Mouse (Mus musculus): ENCODE results near the gene Prss56.

Prss56 gene

DNA sequence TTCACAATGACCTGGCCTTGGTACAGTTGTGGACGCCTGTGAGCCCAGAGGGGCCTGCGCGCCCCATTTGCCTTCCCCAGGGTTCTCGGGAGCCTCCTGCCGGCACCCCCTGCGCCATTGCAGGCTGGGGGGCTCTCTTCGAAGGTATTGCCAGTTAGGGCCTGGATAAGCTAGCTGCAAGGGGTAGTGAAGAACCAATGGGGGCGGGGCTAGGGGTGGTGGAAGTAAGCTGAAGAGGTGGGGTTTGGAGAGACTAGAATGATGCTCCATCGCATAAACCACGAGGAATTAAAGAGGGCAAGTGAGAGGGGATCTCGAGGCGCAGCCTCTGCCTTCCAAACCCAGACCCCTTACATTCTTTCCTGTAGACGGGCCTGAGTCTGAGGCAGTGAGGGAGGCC is 2.4 kb downstream of the Prss56 start:
- no peak for DNase-seq (ENCODE audit: low spot score)

DNA sequence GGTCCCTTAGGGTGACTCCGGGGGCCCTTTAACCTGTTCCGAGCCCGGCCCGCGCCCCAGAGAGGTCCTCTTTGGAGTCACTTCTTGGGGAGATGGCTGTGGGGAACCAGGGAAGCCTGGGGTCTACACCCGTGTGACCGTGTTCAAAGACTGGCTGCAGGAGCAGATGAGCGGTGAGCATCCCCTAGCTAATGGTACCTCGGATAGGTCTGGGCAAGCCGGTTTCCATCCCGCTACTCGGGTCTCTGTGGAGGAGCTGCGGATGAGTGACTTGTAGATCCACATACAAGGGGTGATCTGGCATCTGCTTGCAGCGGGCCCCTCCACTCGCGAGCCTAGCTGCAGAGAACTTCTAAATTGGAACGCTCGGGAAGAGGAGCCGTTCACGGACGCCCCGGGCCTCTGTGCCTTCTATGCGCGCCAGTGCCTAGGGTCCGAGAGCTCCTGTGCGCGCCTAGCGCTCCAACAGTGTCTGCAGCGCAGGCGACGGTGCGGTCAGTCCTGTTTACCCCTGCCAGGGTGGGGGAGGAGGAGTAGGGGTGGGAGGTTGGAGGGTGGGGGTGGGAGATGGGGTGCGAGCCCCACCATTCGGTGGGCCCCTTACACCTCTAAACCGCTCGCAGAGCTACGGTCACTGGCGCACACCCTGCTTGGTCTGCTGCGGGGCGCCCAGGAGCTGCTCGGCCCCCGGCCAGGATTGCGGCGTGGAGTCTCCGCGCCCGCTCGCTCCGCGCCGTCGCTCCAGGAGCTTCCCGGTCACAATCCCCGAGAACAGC is 3.3 kb downstream of the Prss56 start:
- DNase-seq (ENCODE audit: low spot score): no peak

DNA sequence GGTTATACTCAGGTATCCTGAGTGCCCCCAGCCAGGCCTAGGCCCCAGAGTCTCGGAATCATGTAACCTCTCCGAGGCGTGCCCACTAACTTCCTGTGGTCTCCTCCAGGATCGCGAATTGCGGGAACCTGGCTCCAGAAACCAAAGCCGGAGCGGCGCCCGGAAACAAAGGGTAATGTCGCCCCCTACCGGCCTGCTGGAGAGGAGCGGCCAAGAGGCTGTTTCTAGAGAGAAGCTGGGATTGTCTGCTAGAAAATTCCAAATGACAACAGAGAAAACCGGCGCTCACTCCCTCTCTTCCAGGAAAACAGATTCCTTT is 3.9 kb downstream of the Prss56 start:
- DNase-seq (ENCODE audit: low spot score): peak; percentile 38

DNA sequence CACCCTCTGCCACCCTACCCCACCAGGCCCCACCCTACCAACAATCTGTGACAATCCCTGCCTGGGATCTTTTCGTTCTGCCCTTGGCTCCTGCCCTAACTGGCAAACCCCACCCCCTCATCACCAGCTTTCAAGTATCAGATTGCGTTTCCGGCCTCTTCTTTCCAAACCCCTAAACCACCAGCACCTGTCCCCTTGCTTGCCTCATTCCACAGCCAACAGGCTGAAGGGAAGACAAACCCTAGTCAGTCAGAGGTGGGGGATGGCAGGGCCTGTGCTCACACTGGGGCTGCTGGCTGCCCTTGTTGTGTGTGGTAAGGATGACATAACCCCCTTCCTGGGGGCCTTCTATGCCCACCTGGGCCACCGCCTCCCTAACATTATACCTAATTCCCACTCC is 7.3 kb downstream of the Prss56 start, which contains the start of gene Chrnd:
Chrnd (plus strand) TSS at position 179 of the 400 bp plus-strand sequence.
- no peak for DNase-seq (ENCODE audit: low spot score)

DNA sequence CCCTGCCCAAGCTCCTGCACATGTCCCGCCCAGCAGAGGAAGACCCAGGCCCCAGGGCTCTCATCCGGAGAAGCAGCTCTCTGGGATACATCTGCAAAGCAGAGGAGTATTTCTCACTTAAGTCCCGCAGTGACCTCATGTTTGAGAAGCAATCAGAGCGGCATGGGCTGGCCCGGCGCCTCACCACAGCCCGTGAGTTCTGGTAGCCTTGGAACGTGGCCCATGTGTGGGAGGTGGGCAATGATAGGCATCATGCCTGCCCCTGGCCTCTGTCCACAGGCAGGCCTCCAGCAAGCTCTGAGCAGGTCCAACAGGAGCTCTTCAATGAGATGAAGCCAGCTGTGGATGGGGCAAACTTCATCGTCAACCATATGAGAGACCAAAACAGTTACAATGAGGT is 14.2 kb downstream of the Prss56 start:
- DNase-seq (ENCODE audit: low spot score): no peak

DNA sequence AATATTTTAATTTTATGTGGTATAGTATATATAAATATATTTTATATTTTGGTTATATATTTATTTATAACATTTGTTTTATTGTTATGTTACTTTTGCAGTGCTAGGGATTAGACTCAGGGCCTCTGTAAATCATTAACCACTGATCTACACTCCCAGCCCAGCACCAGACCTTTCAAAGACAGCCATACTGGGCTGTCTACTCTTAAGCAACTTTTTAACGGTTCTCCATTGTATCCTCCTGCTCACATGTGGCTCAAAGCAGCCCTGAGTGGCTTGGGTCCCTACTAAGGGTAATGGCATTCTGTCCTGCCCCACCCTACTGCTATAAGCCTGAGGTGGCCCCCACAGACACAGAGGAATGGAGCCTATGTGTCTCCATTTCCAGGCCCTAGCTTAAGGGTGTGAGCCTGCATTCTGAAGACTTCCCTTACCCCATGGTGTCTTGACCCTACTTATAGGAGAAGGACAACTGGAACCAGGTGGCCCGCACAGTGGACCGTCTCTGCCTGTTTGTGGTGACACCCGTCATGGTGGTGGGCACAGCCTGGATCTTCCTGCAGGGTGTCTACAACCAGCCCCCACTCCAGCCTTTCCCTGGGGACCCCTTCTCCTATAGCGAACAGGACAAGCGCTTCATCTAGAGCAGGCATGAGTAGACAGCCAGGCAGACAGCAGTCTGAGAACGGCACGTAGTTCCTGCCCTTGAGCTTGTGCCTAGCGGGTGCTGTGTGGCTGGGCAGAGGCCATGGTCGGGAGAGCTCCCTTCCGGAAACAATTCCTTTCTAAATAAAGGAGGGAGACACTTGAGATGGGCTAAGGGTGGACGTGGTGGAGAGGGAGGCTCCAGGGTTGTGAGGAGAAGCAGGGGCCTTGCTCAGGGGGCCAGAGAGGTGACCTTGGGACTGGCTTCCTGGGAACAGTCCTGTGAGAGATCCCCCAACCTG is 15.3 kb downstream of the Prss56 start:
- no peak for DNase-seq (ENCODE audit: low spot score)

DNA sequence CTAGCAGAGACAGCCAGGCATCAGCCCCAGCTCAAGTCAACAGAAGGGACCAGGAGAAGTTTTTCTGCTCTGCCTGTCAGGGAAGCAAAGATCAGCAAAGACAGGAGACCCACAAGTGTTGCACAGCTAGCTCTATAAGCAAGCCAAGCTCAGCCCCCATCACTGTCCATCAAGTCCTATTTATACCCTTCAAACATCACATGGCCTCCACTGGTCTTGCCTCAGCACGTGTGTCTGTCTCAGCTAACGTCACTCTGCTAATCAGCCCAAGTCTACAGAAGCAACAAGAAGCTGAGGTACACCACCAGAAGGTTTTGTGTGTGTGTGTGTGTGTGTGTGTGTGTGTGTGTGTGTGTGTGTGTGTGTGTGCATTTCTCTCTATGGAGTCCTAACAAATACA is 17.7 kb downstream of the Prss56 start:
- DNase-seq (ENCODE audit: low spot score): no peak

DNA sequence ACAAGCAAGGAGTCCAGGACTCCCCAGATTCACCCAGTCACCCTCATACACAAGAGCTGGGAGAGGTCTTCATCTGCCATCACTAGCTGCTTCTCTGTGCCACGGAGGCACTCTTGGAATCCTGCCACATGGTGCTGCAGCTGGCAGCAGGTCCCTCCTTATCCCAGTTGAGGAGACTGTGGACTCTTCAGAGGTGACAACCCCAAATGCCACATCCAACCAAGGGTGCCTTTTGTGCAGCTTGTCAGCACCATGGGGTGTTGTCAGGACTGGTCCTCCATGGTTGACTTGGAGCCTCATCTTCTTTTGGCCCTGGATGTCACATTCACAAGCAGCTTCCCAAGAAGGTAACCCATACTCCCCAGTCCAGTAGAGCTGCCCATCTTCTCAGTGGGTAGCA is 18.7 kb downstream of the Prss56 start:
- DNase-seq (ENCODE audit: low spot score): no peak

DNA sequence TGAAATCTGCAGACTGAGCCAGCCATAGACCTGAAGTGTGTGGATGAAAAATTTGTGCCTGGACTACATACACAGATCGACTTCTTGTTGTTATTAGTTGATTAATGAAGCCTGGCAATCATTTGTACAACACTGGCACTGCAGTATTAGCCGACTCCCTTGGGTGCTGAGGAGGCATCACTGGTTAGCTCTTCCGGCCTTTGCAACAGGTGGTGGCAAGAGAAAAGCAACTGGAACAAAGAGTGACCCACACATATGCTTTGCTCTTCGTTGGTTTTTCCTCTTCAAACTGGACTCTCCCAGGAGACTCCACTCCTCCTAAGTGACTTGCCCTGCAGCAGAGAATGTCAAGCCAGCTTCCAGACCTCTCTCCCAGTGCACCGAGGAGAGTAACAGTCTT is 20.7 kb downstream of the Prss56 start:
- DNase-seq (ENCODE audit: low spot score): no peak

DNA sequence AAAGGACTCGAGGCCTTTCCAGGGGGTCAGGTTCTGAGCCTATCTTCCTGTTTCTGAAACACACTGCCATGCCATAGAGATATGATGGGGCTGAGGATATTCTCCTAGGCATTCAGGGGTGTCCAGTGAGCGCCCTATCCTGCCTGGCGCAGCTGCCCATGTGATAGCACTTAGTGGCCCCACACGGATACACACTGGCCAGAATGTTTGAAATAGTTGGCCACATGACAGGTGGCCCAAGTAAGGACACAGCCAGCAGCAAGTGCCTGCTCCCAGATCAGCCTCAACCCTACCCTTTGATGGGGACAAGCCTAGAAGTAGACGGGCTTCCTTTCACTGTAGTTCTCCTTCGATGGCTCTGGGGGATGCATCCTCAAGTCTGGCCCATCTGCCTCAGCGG is 21.4 kb downstream of the Prss56 start, which contains the start of gene Chrng:
Chrng (plus strand) TSS at position 193 of the 400 bp plus-strand sequence.
- no peak for DNase-seq (ENCODE audit: low spot score)

DNA sequence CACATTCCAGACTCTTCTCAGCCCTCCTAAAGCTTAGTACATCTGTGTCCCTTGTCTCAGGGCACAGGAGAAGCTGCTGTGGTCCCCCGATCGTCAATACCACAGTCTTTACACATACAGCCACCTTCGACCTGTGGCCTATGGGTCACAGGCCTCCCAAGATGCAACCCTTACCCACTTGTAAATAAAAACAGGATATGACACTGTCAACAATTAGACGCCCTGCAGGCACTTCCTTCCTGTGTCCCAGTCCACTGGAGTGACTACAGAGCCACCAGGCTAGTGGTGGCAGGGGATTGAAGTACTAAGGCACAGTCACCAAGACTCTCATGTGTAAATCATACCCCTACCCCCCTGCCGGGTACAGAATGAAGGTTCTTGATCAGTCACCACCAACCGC is 21.9 kb downstream of the Prss56 start:
- DNase-seq (ENCODE audit: low spot score): no peak

DNA sequence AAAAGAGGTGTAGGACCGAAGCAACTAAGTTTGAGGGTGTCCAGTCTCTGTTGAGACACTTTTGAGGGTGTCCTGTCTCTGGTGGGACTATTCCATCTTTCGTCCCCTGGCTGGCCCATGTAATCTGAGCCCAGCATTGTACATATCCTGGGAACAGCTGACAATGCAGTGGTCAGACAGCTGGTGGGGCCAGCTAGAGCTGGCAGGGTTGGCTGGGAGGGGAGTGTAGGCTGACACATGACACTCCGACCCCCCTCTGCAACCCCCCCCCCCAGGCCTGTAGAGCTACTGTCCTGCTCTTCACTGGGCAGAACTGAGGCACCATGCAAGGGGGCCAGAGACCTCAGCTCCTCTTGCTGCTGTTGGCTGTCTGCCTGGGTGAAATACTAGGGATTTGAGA is 22.4 kb downstream of the Prss56 start:
- DNase-seq (ENCODE audit: low spot score): no peak

DNA sequence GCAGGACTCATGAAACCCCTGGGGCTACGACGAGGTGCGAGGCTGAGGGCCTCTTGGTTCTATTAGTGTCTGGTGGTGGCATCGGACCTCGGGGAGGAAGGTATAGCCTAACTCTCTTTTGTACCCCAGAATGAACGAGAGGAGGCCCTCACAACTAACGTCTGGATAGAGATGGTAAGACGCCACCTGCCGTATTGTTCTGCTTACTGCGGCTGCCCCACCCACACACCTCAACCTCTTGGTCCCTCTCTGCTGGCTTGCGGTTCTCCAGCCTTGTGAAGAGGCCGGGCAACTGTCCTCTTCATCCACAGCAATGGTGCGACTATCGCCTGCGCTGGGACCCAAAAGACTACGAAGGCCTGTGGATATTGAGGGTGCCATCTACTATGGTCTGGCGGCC is 23.2 kb downstream of the Prss56 start:
- DNase-seq (ENCODE audit: low spot score): no peak

DNA sequence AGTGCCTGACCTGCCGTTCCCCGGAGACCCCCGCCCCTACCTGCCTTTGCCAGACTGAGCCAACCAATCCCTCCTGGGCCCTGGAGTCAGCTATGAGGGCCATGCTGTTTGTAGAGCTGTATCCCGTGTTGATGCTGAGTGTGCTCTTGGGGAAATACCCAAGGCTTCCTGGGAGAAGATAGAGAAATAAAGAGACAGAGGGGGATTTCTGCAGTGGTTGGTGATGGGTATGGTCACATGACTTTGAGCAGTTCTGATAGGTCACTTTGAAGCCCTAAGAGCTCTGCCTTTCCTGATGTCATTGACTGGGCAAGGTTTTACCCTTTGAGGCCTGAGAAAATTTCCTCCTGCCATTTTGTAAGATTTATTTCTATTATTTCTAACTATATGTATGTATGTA is 28.3 kb downstream of the Prss56 start:
- DNase-seq (ENCODE audit: low spot score): no peak

DNA sequence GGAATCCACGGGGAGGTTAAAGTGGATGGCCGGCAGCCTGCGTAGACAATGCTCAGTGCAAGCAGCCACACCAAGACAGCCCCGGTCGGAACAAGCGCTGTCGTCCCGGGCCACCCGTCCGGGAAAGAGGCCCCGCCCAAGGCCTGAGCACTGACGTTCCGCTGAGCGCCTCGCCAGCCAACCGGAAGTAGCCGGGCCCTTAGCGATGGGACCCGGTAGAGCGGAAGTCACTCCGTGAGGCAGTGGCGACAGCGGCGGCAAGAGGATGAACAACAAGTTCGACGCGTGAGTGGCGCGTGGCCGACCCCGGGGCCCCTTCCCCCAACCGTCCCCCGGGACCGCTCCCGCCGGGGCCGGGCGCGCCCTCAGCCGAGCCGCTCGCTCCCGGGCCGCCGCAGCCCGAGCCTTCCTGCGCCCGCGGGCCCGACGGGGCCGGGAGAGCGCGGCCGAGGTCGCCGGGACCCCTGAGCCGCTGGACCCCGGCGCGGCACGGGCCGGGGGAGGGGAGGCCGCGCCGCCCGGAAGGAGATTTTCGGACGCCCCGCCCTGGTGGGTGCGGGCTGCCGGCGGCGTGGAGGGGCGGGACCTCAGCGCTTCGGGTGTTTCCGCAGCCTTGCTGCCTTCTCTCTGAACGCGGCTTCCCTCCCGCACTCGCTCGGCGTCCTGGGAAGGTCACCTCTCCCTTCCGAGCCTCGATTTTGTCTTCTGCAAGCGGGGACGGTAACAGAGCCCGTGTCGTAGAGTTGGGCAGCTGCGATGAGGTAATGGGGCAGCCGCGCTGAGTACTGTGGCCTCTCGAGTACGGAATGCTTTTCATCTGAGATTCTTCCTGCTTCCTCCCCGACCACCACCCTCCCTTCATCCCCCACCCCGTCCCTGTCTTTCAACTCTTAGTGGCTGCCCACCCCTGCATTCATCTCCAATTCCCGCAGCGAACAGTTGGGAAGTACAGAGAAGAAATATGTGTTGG is 30.9 kb downstream of the Prss56 start, which contains the start of gene Eif4e2:
Eif4e2 (plus strand) TSS at position 180 of the 970 bp plus-strand sequence.
- DNase-seq (ENCODE audit: low spot score): peak; percentile 88

DNA sequence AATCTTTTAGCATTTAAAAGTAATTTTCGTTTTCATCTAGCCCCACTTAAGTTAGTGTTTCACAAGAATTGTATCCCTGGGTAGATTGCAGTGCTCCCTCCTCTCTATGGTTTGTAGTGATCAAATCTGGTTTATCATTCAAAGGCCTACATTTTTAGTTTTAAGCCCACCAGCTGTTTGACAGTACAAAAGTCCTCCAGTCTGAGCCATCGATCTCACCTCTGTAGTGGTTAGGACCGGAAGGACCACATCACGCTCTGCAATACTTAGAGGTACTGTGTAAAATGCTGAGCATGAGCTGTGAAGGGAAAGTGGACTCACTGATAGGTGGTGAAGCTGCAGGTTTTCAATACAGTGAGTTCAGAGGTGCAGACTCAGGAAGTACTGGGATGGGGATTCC is 31.6 kb downstream of the Prss56 start:
- no peak for DNase-seq (ENCODE audit: low spot score)

DNA sequence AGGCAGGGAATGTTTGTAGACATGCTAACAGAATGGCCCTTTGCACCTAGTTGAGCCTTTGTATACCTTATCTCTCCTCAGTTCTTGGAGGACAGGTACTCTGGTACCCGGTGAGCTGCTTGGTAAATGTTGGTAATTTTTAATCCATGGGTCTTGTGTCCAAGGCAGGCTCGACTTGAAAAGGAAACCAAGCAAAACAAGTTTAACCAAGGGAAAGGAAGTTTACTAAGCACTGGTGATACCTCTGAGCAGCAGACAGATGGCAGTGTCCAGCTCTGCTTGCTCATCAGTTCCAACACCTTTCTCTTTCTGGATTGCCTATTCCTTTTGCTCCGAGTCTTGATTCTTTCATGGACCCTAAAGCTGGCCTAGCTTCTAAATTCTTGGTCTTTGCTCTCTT is 34.8 kb downstream of the Prss56 start:
- no peak for DNase-seq (ENCODE audit: low spot score)

DNA sequence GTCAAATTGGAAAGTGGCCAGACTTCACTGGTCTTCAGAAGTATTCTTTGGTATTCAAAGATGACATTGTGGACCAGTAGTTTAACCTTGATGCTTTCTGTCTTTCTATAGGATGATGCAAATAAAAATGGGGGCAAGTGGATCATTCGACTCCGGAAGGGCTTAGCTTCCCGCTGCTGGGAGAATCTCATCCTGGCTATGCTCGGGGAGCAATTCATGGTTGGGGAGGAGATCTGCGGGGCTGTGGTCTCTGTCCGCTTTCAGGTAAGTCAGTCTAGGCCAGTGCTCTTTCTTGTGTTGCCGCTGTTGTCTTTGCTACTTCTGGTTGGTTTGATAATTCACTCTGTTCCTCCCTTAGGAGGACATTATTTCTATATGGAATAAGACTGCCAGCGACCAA is 42.6 kb downstream of the Prss56 start:
- DNase-seq (ENCODE audit: low spot score): no peak

DNA sequence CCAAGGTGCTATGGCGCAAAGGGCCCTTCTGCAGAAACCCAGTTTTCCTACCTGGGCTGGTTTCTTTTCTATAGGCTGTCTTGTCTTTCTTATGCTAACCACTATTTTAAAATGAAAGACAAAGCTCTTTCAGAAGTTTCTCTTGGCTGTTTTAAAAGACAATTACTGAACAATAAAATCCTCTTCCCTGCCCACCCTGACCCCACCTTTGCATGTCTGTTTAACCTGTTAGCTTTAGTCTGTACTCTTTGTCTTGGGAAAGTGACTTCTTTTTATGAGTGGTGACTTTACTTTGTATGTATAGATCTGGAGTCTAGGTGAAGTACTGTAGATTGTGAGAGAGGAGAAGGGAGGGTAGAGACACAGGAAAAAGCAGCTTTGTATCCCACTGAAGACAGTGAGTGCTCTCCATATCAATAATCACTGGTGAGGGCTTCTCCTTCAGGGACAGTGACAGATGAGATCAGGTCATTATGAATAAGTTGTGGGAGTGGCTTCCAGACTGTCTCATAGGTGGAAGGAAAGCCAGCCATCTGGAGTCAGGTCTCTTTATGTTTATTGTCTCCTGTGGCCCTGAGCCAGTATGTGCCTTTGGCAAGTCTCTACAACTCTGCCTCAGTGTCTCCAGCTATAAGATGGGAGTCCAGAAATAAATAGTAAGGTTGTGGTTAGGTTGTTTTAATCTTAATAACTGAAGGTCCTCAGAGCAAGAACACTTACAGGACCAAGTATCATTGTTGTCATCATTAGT is 43.5 kb downstream of the Prss56 start:
- DNase-seq (ENCODE audit: low spot score): no peak

DNA sequence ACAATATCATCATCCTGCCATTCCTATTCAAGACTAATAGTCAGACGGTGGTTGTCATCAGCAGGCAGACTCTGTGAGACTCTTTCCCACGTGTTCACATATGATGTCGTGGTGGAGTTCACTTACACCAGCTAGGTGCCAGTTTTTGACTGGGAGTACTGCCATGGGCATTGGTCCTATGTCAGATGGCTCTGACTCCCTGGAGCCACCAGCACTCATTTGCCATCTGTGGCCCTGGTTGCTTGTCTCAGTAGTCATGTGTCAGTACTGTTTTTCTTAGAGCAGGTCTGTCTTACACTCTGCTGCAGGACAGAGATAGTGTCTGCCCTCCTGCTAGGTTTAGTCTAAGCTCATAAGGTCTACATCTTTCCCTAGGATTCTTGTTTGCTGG is 44.0 kb downstream of the Prss56 start:
- no peak for DNase-seq (ENCODE audit: low spot score)

DNA sequence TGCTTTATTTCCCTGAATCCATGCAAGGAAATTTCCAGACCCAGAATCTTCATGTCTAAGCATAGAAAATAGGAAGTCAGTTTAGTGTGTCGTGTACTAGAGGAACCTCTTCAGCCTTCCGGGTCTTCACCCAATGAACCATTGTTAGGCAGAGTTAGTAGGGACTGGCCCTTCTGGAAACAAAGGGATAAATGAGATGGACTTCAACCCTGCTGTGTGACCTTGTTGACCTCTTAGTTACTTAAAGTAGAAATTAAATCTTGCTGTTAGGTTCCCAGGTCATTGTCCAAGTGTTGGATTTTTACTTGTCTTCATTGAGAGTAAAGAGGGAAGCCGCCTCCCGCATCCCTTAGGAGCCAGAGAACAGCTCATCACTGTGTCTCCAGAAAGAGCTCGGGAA is 47.5 kb downstream of the Prss56 start:
- DNase-seq (ENCODE audit: low spot score): no peak
